Mouse (Mus musculus) heart, embryonic 14.5 days (tissue): Measurements from ENCODE around the gene Actg2. TPM values are rescaled to one million over a fixed set of nuclear protein-coding genes. Genes with fewer than 3 reads are reported as not detected.

Experiments used
- ATAC-seq: fragments of 200-750 bp; cut with Nextera tagmentation; 2 replicates; pipeline ENCODE4 v1.8.0; 2017; ENCODE audit warnings: low read depth, moderate TSS enrichment; ENCODE audit not compliant: insufficient number of reproducible peaks, insufficient read depth, low FRiP score
- H3K27ac ChIP-seq, 2 experiments: fragments of 200-500 bp in 1 of 2; fragments of 300-500 bp in 1 of 2; sonication (generic) in 1 of 2; replicated peaks in 1 of 2; 2 replicates each; pipeline ENCODE4 v1.5.1; 2012 to 2014; ENCODE audit warnings: low read depth in 2 of 2, low read length in 2 of 2, control low read depth in 1 of 2, mild to moderate bottlenecking in 1 of 2, mixed read lengths in 1 of 2; ENCODE audit not compliant: control insufficient read depth in 1 of 2, insufficient read depth in 1 of 2
- H3K27me3 ChIP-seq: fragments of 300-500 bp; sonication (generic); 2 replicates; pipeline ENCODE4 v1.6.1; 2014; ENCODE audit warnings: mild to moderate bottlenecking, low read length, control low read depth; ENCODE audit not compliant: control insufficient read depth, insufficient read depth
- H3K36me3 ChIP-seq: fragments of 300-500 bp; sonication (generic); 2 replicates; pipeline ENCODE4 v1.6.1; 2014; ENCODE audit warnings: mild to moderate bottlenecking, control low read depth, low read length, mixed read lengths; ENCODE audit not compliant: control insufficient read depth, insufficient read depth
- H3K4me1 ChIP-seq, 2 experiments: fragments of 200-500 bp in 1 of 2; fragments of 300-500 bp in 1 of 2; sonication (generic) in 1 of 2; 2 replicates each; pipeline ENCODE4 v1.6.1; 2012 to 2014; ENCODE audit warnings: low read length in 2 of 2, control low read depth in 1 of 2, mixed read lengths in 1 of 2; ENCODE audit not compliant: control insufficient read depth in 2 of 2, insufficient read depth in 2 of 2
- H3K4me2 ChIP-seq: fragments of 300-500 bp; sonication (generic); 2 replicates; pipeline ENCODE4 v1.6.1; 2014; ENCODE audit warnings: mild to moderate bottlenecking, low read length
- H3K4me3 ChIP-seq, 2 experiments: fragments of 200-500 bp in 1 of 2; fragments of 300-500 bp in 1 of 2; sonication (generic) in 1 of 2; 2 replicates each; pipeline ENCODE4 v1.5.1; 2012 to 2014; ENCODE audit warnings: low read length in 2 of 2, mild to moderate bottlenecking in 2 of 2, control low read depth in 1 of 2, low read depth in 1 of 2, moderate library complexity in 1 of 2; ENCODE audit not compliant: control insufficient read depth in 1 of 2, insufficient read depth in 1 of 2
- H3K9ac ChIP-seq: fragments of 300-500 bp; sonication (generic); 2 replicates; pipeline ENCODE4 v1.6.1; 2014; ENCODE audit warnings: mild to moderate bottlenecking, low read length
- H3K9me3 ChIP-seq: fragments of 300-500 bp; sonication (generic); 2 replicates; pipeline ENCODE4 v1.6.1; 2016; ENCODE audit warnings: low read length, control low read depth; ENCODE audit not compliant: control insufficient read depth
- WGBS: fragments of 180-500 bp; shearing (Covaris S2); extraction: QIAGEN DNeasy Blood & Tissue Kit; methylation state at CpG from one replicate; pipeline ENCODE4 v1.1.7; 2014; 5-methylcytosine and 5-hydroxymethylcytosine counted together
- polyA plus RNA-seq: library from polyadenylated mRNA; unstranded; fragments of >200 nt; fragmentation: Nextera tagmentation; extraction: Ambion mirVana; gene quantifications from 2 replicates; pipeline ENCODE4 v1.2.1, GENCODE M21; 2014

Gene Actg2
- polyA plus RNA-seq, 1 experiment from 2014 or later = 12.2 TPM

GRCm38 (mm10) chr6:83502656-83503055 lies 33.4 kb downstream of the Actg2 start:
- WGBS = 72% methylated on average over 3 of the region's 3 CpGs
- H3K36me3 ChIP-seq = peaks cover 13% of the 10 kb centered on the region; the same call in 1 of the 2 replicates
- no peaks in the 10 kb centered on the region for H3K9me3 ChIP-seq
- ATAC-seq = no peak
- H3K27me3 ChIP-seq = no peaks in the 10 kb centered on the region
- H3K27ac ChIP-seq = no peak overlapping the region
- no peak overlapping the region for H3K4me2 ChIP-seq
- no peak overlapping the region for H3K4me3 ChIP-seq
- H3K9ac ChIP-seq = no peak overlapping the region
- peaks cover 2 to 21% of the 10 kb centered on the region in 2 experiments; a peak in 2 of 4 replicates for H3K4me1 ChIP-seq

DNA sequence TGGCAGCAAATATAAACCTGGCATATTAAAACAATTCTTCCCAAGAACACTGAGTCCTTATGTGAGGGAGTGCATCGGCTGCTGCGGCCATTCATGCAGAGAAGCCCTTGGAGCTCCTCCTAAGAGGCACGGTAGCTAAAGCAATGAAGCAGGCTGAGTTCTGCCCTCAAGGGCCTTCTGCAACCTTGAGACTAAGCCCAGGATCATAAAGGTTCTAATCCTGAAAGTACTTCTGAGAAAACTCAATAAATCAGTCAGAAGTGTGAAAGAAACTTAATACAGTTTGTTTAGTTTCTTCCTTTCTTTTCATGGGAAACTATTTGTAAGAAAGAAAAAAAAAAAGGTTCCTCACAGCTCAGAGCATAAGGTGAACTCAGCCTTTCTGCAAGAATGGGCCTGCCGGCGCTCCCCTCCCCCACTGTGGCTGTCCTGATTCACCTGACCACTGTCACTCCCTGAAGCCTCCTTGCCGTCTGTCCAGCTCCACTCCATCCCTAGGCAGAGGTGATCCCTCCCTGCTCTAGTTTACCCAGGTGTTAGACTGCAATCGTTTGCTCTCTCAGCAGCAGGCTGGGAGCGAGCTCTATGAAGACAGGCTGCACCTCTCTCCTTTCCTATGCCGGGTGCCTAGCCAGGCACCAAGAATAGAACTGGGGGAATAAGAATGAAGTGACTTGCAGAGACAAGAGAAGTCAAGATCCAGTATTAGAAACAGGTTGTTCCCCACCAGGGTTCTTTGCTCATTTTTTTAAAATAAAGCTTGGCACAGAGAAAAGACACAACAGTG lies 34.3 kb downstream of the Actg2 start:
- Histone ChIP-seq H3K9ac (no peak overlapping the region), H3K4me3 (no peak overlapping the region), H3K4me2 (no peak overlapping the region), H3K27ac (no peak overlapping the region), H3K9me3 (no peaks in the 10 kb centered on the region), H3K4me1 (peaks cover 8 to 20% of the 10 kb centered on the region in 2 experiments), H3K27me3 (no peaks in the 10 kb centered on the region), H3K36me3 (peaks cover 13% of the 10 kb centered on the region; the same call in 1 of the 2 replicates)
- no peak for ATAC-seq
- WGBS = 52% methylated on average over 9 of the region's 9 CpGs

- Histone ChIP-seq H3K36me3 (peaks cover 23% of the 10 kb centered on the region; the same call in 1 of the 2 replicates), H3K9me3 (no peaks in the 10 kb centered on the region), H3K27ac (no peak overlapping the region), H3K9ac (no peak overlapping the region), H3K4me1 (peaks cover 8 to 18% of the 10 kb centered on the region in 2 experiments; a peak in 3 of 4 replicates), H3K4me2 (no peak overlapping the region), H3K27me3 (no peaks in the 10 kb centered on the region), H3K4me3 (no peak overlapping the region)
- ATAC-seq = no peak
- 62% methylated on average over 3 of the region's 3 CpGs for WGBS
These were observed 35.6 kb downstream of the Actg2 start for GRCm38 (mm10) chr6:83500462-83500861.

DNA sequence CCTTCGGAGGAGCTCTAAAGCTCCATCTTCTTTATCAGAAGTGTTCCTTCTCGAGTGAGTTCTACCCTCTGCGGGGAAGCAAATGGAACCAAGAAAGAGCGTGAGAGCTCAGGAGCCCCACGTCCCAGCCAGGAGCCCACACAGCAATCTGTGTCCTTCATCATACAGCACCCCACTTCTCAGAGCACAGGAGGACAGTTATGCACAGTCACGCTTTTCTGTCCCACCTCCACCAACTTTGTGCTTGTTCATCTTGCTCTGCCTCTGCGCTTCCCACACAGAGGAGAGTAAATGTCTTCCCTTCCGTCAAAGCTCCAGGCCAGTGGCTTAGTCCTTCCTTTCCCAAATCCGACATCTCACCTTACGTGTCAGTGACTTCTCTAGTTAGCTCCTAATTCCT lies 37.0 kb downstream of the Actg2 start:
- H3K9me3 ChIP-seq = no peaks in the 10 kb centered on the region
- WGBS = 93% methylated on average over 10 of the region's 10 CpGs
- ATAC-seq = no peak
- H3K27me3 ChIP-seq = no peaks in the 10 kb centered on the region
- H3K4me1 ChIP-seq = peaks cover 8 to 19% of the 10 kb centered on the region in 2 experiments; a peak in 3 of 4 replicates
- H3K9ac ChIP-seq = no peak overlapping the region
- H3K4me3 ChIP-seq = no peak overlapping the region
- no peak overlapping the region for H3K4me2 ChIP-seq
- H3K27ac ChIP-seq = no peak overlapping the region
- H3K36me3 ChIP-seq = peaks cover 28% of the 10 kb centered on the region

DNA sequence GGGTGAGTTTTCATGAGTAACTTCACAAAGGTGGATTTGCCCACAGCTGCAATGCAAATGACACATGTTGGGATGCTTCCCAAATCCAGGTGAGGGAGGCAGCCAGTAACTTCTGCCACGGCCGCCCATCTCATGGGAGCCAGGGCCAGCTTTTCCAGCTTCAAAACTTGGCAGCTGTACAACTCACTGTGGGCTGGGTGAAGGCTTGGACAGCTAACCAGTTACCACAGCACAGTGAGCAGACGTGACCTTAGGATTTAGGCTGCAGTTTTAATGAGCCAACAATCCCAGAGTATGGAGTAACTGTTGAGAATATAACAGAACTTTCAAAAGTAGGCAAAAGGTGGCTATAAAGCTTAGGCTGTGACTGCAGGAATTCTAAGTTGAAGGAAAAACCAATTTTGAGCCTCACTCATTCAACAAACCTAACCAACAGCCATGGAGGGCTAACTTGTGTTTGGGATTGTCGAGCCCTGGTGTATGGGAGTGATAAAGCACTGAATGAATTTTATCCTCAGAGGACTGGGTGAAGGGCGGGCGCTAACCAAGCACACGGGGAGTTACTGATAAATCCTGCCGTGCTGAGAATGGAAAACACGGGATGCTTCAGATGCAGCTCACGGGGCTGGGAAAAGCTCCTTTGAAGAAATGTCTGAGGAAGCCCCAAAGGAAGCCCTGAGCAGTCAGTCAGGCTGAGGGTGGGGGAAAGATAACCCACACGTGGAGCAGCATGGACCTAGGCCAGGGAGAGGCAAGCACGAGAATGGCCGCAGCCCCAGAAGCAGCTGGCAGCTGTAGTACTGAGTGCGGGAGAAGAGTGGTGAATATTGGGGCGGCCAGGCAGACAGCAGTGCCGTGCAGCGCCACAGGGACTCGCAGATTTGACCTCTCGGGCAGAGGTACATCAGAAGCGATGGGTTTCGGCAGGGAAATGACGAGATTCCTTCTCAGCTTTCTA lies 39.0 kb downstream of the Actg2 start:
- no peak overlapping the region for H3K4me2 ChIP-seq
- H3K4me1 ChIP-seq = peaks cover 5 to 14% of the 10 kb centered on the region in 2 experiments; a peak in 3 of 4 replicates
- no peaks in the 10 kb centered on the region for H3K9me3 ChIP-seq
- no peak overlapping the region for H3K9ac ChIP-seq
- peak overlapping the region in 1 of 2 experiments; percentile 24; a peak in 1 of 4 replicates for H3K27ac ChIP-seq
- H3K4me3 ChIP-seq = no peak overlapping the region
- peaks cover 41% of the 10 kb centered on the region for H3K36me3 ChIP-seq
- H3K27me3 ChIP-seq = no peaks in the 10 kb centered on the region
- 0 out of 2 replicates have a peak, but pooled peaks have one; percentile 38 for ATAC-seq
- WGBS = 58% methylated on average over 22 of the region's 22 CpGs

GRCm38 (mm10) chr6:83496009-83496752 lies 39.9 kb downstream of the Actg2 start:
- 83% methylated on average over 9 of the region's 9 CpGs for WGBS
- Histone ChIP-seq H3K9me3 (no peaks in the 10 kb centered on the region), H3K9ac (no peak overlapping the region), H3K27ac (no peak overlapping the region), H3K36me3 (peaks cover 44% of the 10 kb centered on the region), H3K4me1 (peaks cover 5 to 13% of the 10 kb centered on the region in 2 experiments; a peak in 3 of 4 replicates), H3K27me3 (no peaks in the 10 kb centered on the region), H3K4me3 (no peak overlapping the region), H3K4me2 (no peak overlapping the region)
- peak; percentile 39 for ATAC-seq

DNA sequence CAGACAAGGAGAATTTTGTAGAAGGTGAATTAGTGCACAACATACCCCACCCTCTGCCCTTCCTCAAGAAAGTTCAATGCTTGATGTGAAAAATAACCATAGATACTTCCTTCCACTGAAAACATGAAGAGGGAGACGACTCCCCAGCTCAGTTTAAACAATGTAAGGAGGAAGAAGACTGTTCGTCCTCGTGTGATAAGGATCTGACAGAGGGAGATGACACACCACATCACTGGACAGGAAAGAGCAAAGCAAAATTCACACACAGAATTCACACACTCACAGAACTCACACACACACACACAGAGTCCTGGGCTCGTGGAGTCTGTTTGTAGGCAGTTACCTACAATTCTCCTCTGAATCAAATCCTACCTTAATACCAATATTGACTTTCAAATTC lies 45.4 kb downstream of the Actg2 start:
- Histone ChIP-seq H3K9ac (no peak overlapping the region), H3K36me3 (peaks cover 76% of the 10 kb centered on the region), H3K4me1 (peaks cover 2% of the 10 kb centered on the region in 2 experiments; a peak in 1 of 4 replicates), H3K27ac (no peak overlapping the region), H3K9me3 (no peaks in the 10 kb centered on the region), H3K27me3 (no peaks in the 10 kb centered on the region), H3K4me2 (no peak overlapping the region), H3K4me3 (no peak overlapping the region)
- no peak for ATAC-seq
- WGBS = 61% methylated on average over 4 of the region's 4 CpGs
